ENCODE assay signal across 16 mouse cellular contexts in the genomic region with DNA sequence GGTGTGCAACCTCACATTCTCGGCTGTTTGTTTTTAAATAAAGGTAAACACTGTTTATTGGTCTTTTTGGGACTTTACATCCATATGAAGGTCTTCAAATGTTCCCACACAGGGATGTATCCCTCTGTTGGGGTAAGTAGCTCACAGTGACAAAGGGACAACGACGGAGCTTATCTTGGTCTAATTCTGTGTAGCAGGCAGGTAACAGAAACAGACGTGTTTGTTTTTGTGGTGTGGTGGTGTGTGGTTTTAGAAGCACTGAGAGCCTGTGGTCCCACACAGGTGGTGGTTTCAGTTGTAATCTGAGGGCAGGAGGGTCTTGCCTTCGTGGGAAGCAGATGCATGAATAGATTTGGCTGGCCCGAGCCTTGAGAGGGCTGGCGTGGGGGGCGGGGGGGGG. TPM values are rescaled to one million over a fixed set of nuclear protein-coding genes. Genes with fewer than 3 reads are reported as not detected.
DNase-seq lines count a peak whose midpoint lies in the region; ATAC-seq lines count a peak whose summit lies in the region.
"Had no signal": no experiment of that assay in that cellular context is flagged by ENCODE, and none has a peak within 500 bp of the region (broad histone marks: within the 10 kb centered on the region; RNA-seq: fewer than 3 reads in every experiment).

No protein-coding gene starts in this region.

- 78% methylated on average over 8 of the region's 8 CpGs for WGBS in midbrain, embryonic 13.5 days
- WGBS in midbrain, embryonic 11.5 days: 83% methylated on average over 8 of the region's 8 CpGs

- no peak for ATAC-seq in midbrain, embryonic 13.5 days
- ATAC-seq in midbrain, embryonic 11.5 days (ENCODE audit: low FRiP score): no peak
- ATAC-seq: inflammation-experienced regulatory T-cells, adult 6 months had no signal

- no peaks in the 10 kb centered on the region for H3K9me3 ChIP-seq in midbrain, embryonic 13.5 days
- H3K9me3 ChIP-seq in midbrain, embryonic 11.5 days (ENCODE audit: control insufficient read depth, low read length): no peaks in the 10 kb centered on the region
- H3K9me3 ChIP-seq: heart, embryonic 13.5 days; neural tube, embryonic 12.5 days had no signal

- peaks cover 26% of the 10 kb centered on the region for H3K4me1 ChIP-seq in midbrain, embryonic 13.5 days (replicated peaks)
- H3K4me1 ChIP-seq in midbrain, embryonic 11.5 days (ENCODE audit: control insufficient read depth, insufficient read depth, low read length): peaks cover 2% of the 10 kb centered on the region
- H3K4me1 ChIP-seq: neural tube, embryonic 12.5 days had no signal

- no peak overlapping the region for H3K4me2 ChIP-seq in midbrain, embryonic 13.5 days (replicated peaks)
- no peak overlapping the region for H3K4me2 ChIP-seq in midbrain, embryonic 11.5 days
- H3K4me2 ChIP-seq: heart, embryonic 13.5 days; neural tube, embryonic 12.5 days had no signal

- H3K27me3 ChIP-seq in midbrain, embryonic 13.5 days: no peaks in the 10 kb centered on the region
- H3K27me3 ChIP-seq in midbrain, embryonic 11.5 days (ENCODE audit: control insufficient read depth, insufficient read depth, low read length): no peaks in the 10 kb centered on the region
- H3K27me3 ChIP-seq: heart, embryonic 13.5 days; neural tube, embryonic 12.5 days had no signal

- H3K27ac ChIP-seq in midbrain, embryonic 13.5 days: peak overlapping the region; percentile 60; the same call in 1 of the 2 replicates
- H3K27ac ChIP-seq in midbrain, embryonic 11.5 days (ENCODE audit: low read depth, low read length): no peak overlapping the region
- H3K27ac ChIP-seq: heart, embryonic 13.5 days; neural tube, embryonic 12.5 days had no signal

- DNase-seq in midbrain, embryonic 11.5 days (ENCODE audit: low spot score, missing footprints): no peak
- DNase-seq in CD4-positive helper T cell, adult 2 months (ENCODE audit: low read depth, low spot score): peak; percentile 26
- peak; percentile 67 for DNase-seq in induced T-regulatory cell, adult 2 months (ENCODE audit: low read depth)
- peak; percentile 49 to 50 for DNase-seq in thymus, postnatal 10 days (ENCODE audit: low spot score in 2 of 2)
- DNase-seq in embryo, embryonic 10.5 days (ENCODE audit: low spot score): no peak
- DNase-seq in left cerebral cortex, postnatal 14 days (ENCODE audit: low spot score in 2 of 2): no peak
- DNase-seq: adrenal gland, postnatal 14 days; cerebellum, adult 9-10 months; liver; lung, adult 2 months; lung, postnatal 4 days had no signal

- no peak overlapping the region for H3K4me3 ChIP-seq in midbrain, embryonic 13.5 days (replicated peaks)
- no peak overlapping the region for H3K4me3 ChIP-seq in midbrain, embryonic 11.5 days (ENCODE audit: low read depth, low read length)
- H3K4me3 ChIP-seq: heart, embryonic 13.5 days; neural tube, embryonic 12.5 days had no signal

- intact Hi-C loops in left cerebral cortex, postnatal 14 days (cut with DNase I): no loop called here

- no peak overlapping the region for H3K9ac ChIP-seq in midbrain, embryonic 13.5 days (replicated peaks)
- no peak overlapping the region for H3K9ac ChIP-seq in midbrain, embryonic 11.5 days (ENCODE audit: low read length)
- H3K9ac ChIP-seq: heart, embryonic 13.5 days; neural tube, embryonic 12.5 days had no signal

- H3K36me3 ChIP-seq in midbrain, embryonic 13.5 days: no peaks in the 10 kb centered on the region
- no peaks in the 10 kb centered on the region for H3K36me3 ChIP-seq in midbrain, embryonic 11.5 days (ENCODE audit: control insufficient read depth, insufficient read depth, low read length)
- H3K36me3 ChIP-seq: heart, embryonic 13.5 days; neural tube, embryonic 12.5 days had no signal

RNA-seq across cellular contexts. Expression of gene Bfsp2, which starts 56.3 kb away (rescaled TPM):
- 3.5 and 4.0 TPM in 2 replicates for polyA plus RNA-seq in midbrain, embryonic 13.5 days (2015; fragmentation: Nextera tagmentation; extraction: Ambion mirVana)
- 1.7 and 2.6 TPM in 2 replicates for polyA plus RNA-seq in midbrain, embryonic 11.5 days (2014; fragmentation: Nextera tagmentation; extraction: Ambion mirVana)
- total RNA-seq in left cerebral cortex, postnatal 14 days (2021): 1 to 10 TPM; 2.6 to 6.9 TPM
- total RNA-seq: adrenal gland, postnatal 14 days had no signal
- polyA plus RNA-seq: gonadal fat pad, adult 2 months had no signal

RNA-seq across cellular contexts. Expression of gene Cdv3, which starts 58.3 kb away (rescaled TPM):
- polyA plus RNA-seq in midbrain, embryonic 13.5 days (2015; fragmentation: Nextera tagmentation; extraction: Ambion mirVana): 85.2 and 105 TPM in 2 replicates
- polyA plus RNA-seq in midbrain, embryonic 11.5 days (2014; fragmentation: Nextera tagmentation; extraction: Ambion mirVana): 139 and 144 TPM in 2 replicates
- 10 to 100 TPM; 85.8 to 93.4 TPM for total RNA-seq in left cerebral cortex, postnatal 14 days (2021)

Comparison
In these comparisons a context has a peak if more than half of its experiments do, and no peak if none do; other contexts are left out.
1. DNase-seq: peak in CD4-positive helper T cell, adult 2 months (single experiment), induced T-regulatory cell, adult 2 months (single experiment) and thymus, postnatal 10 days (2 of 2); none in midbrain, embryonic 11.5 days (single experiment), embryo, embryonic 10.5 days (single experiment) and left cerebral cortex, postnatal 14 days (0 of 2).